Mouse (Mus musculus): ENCODE data around the gene Vps33a. TPM values are rescaled to one million over a fixed set of nuclear protein-coding genes. Genes with fewer than 3 reads are reported as not detected.

The Vps33a gene
- polyA plus RNA-seq, 1 experiment from 2014 or later, result 27.4 TPM

DNA sequence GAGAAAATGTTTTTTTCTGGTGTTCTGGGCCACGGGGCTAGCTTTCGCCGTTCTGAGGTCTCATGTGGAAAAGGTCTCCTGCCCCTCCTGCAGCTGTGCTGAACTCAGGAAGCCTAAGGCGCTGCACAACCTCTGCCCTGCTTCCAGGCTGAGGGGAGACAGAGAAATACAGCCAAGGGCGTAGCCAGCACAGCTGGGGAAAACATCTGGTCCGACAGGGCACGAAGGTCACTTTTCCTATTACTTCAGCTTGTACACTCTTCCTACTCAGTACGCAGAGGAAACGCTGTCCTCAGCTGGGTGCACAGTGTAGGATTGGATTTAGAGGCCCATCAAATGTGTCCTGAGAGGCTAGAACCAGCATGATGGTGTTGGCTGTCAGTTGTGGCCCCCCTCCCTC, 82.9 kb downstream of the Vps33a start:
- Histone ChIP-seq H3K9ac (no peak overlapping the region), H3K4me2 (replicated peaks) (no peak overlapping the region), H3K4me3 (no peak overlapping the region), H3K27me3 (no peaks in the 10 kb centered on the region), H3K36me3 (no peaks in the 10 kb centered on the region), H3K27ac (no peak overlapping the region), H3K9me3 (no peaks in the 10 kb centered on the region), H3K4me1 (peaks cover 12% of the 10 kb centered on the region; the same call in 1 of the 2 replicates)
- 30% methylated on average over 9 of the region's 9 CpGs for WGBS
- no peak for ATAC-seq (ENCODE audit: low FRiP score, low read depth)

DNA sequence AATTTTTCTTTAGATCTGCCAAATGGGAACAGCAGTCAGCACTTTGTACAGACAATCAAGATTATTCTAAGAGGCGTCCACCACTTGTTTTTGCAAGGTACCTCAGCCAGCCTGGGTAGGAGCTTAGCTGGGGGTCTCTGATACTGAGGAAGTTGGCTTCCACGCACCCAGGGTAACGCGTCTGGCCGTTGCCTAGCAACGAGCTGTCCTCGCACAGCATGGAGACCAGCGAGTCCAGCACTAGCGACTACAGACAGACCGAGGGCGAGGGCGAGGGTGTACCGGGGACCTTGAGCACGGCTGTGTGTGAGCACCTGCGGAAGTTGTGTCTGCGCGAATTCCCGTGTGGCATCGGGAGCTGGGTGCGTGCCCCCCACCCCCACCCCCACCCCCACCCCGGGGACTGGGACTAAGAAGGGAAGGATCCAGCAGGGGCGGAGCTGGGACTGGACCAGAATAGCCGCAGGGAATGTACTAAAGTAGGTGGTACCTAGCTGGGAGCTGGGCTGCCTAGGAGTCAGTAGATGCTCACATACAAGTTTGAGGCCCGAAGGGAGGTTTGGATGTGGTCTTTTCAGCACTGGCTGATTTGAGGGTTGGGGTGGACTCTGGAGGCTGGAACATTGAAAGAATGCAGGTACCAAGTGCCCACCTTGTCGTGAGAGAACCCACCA, 83.6 kb downstream of the Vps33a start, which contains the start of the genes Lrrc43 and Il31:
TSS of gene Lrrc43 (plus strand) at position 194 of the 674 bp plus-strand sequence.
TSS of gene Il31 (minus strand) at position 378 of the 674 bp plus-strand sequence.
- H3K36me3 ChIP-seq, result no peaks in the 10 kb centered on the region
- 0 out of 2 replicates have a peak within 1 kb of the TSS, but pooled peaks have one; percentile 2 for H3K4me3 ChIP-seq
- H3K27me3 ChIP-seq, result no peaks in the 10 kb centered on the region
- no peaks in the 10 kb centered on the region for H3K9me3 ChIP-seq
- no peak for ATAC-seq (ENCODE audit: low FRiP score, low read depth)
- peak within 1 kb of the TSS; percentile 55 for H3K4me2 ChIP-seq (replicated peaks)
- H3K27ac ChIP-seq, result no peak within 1 kb of the TSS
- peaks cover 12% of the 10 kb centered on the region; the same call in 1 of the 2 replicates for H3K4me1 ChIP-seq
- H3K9ac ChIP-seq, result 0 out of 2 replicates have a peak within 1 kb of the TSS, but pooled peaks have one; percentile 31
- WGBS, result 10% methylated on average over 21 of the region's 25 CpGs

DNA sequence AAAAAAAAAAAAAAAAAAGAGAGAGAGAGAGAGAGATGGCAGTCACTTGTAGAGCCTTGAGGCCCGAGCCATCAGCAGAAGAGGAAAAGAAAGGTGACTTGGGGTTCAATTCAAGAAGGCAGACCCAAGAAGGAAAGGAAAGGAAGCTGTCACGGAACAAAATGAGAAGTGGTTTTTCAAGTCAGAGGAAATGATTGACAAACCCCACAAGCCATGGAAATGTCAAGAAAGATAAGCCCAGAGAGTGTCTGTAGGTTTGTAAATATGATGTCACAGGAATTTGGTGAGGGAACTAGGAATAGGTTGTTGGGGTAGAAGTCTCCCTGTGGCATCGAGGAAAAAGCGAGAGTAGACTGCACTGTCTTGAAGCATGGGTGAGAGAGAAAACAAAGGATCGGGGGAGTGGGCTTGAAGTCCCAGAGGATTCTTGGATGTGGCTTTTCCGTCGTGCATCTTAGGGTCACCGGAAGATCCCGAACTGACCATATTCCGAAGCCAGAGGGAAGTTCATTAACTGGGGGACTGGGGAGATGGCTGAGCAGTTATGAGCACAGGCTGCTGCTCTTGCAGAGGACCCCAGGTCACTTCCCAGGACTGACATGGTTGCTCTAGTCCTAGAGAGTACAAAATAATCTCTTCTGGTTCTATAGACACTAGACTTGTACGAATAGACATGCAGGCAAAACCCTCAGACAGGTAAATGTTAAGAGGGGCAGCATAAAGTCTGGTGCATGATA, 85.0 kb downstream of the Vps33a start:
- no peak overlapping the region for H3K9ac ChIP-seq
- no peak overlapping the region for H3K4me2 ChIP-seq (replicated peaks)
- no peak for ATAC-seq (ENCODE audit: low FRiP score, low read depth)
- H3K4me1 ChIP-seq, result peaks cover 12% of the 10 kb centered on the region; the same call in 1 of the 2 replicates
- no peaks in the 10 kb centered on the region for H3K36me3 ChIP-seq
- no peaks in the 10 kb centered on the region for H3K27me3 ChIP-seq
- no peaks in the 10 kb centered on the region for H3K9me3 ChIP-seq
- whole genome bisulfite sequencing, result 85% methylated on average over 11 of the region's 11 CpGs
- H3K27ac ChIP-seq, result no peak overlapping the region
- H3K4me3 ChIP-seq, result no peak overlapping the region

Small RNA genes within 50 kb of the gene (microRNA-seq; reads per million reads assigned to microRNA genes)
- gene Mir7647, result 2.3 reads per million, percentile 6 among the genes with 10 or more reads in this experiment

Other genes starting within 250 kb of the Vps33a start
- gene Bcl7a, start 229.2 kb downstream of the Vps33a start, polyA plus RNA-seq (2015; fragmentation: Nextera tagmentation; extraction: Ambion mirVana), result 31.2 and 33.1 TPM in 2 replicates
- gene Mlxip, start 178.2 kb downstream of the Vps33a start, polyA plus RNA-seq (2015; fragmentation: Nextera tagmentation; extraction: Ambion mirVana), result 13.9 and 15.1 TPM in 2 replicates
- gene Lrrc43, start 83.7 kb downstream of the Vps33a start, polyA plus RNA-seq (2015; fragmentation: Nextera tagmentation; extraction: Ambion mirVana), result not detected in 2 replicates
- not detected in 2 replicates for gene Il31, start 83.5 kb downstream of the Vps33a start, polyA plus RNA-seq (2015; fragmentation: Nextera tagmentation; extraction: Ambion mirVana)
- gene B3gnt4, start 62.6 kb downstream of the Vps33a start, polyA plus RNA-seq (2015; fragmentation: Nextera tagmentation; extraction: Ambion mirVana), result 0.50 and 1.4 TPM in 2 replicates
- gene Diablo, start 48.9 kb downstream of the Vps33a start, polyA plus RNA-seq (2015; fragmentation: Nextera tagmentation; extraction: Ambion mirVana), result 115 and 118 TPM in 2 replicates
- gene Gm49027, start 47.5 kb downstream of the Vps33a start, polyA plus RNA-seq (2015; fragmentation: Nextera tagmentation; extraction: Ambion mirVana), result 0.45 TPM in 1 of 2 replicates, not detected in the other
- gene Clip1, start 111.6 kb upstream of the Vps33a start, polyA plus RNA-seq (2015; fragmentation: Nextera tagmentation; extraction: Ambion mirVana), result 45.1 and 49.0 TPM in 2 replicates
- 89.6 and 93.4 TPM in 2 replicates for gene Zcchc8, start 148.1 kb upstream of the Vps33a start, polyA plus RNA-seq (2015; fragmentation: Nextera tagmentation; extraction: Ambion mirVana)
- gene Rsrc2, start 176.4 kb upstream of the Vps33a start, polyA plus RNA-seq (2015; fragmentation: Nextera tagmentation; extraction: Ambion mirVana), result 149 and 160 TPM in 2 replicates
- gene Kntc1, start 176.7 kb upstream of the Vps33a start, polyA plus RNA-seq (2015; fragmentation: Nextera tagmentation; extraction: Ambion mirVana), result 32.0 and 34.4 TPM in 2 replicates

Data from limb, embryonic 13.5 days (tissue).